Mouse (Mus musculus) 416B (cell line): ENCODE results near the gene Cuta.

Experiments
- DNase-seq: peaks from one replicate; pipeline ENCODE4 v3.0.0; 2011; ENCODE audit warnings: low read depth

Cuta gene

DNA sequence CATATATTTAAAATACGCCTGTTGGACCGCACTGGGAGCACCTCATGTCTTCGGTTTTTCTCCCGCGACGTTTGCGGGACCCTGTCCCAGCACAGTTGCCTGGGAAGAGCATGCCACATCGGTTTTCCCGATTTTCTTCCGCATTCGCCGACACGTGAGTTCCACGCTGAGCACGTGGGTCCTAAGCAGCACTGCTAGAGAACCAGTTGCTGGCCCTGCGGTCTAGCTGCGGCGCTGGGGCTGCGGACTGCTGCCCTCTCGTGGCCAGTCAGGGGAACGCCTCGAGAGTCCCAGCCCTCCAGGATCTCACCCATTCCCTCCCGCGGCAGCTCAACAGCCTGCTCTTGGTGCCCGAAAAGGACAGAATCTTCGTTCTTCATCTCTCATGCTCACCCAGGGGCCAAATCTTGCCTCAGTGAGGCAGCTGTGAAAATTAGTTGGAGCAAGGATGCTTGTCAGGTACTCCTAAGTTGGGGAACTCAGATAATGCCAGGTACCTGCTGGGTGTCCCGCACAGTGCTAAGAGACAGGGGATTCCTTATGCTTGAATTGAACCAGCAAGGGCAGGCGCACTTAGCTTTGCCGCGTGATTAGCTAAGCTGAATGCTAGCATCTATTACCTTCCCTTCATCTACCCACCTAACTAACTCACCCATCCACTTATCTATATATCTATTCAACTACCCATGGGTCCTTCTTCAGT, 53.2 kb downstream of the Cuta start:
- DNase-seq: peak; percentile 90

DNA sequence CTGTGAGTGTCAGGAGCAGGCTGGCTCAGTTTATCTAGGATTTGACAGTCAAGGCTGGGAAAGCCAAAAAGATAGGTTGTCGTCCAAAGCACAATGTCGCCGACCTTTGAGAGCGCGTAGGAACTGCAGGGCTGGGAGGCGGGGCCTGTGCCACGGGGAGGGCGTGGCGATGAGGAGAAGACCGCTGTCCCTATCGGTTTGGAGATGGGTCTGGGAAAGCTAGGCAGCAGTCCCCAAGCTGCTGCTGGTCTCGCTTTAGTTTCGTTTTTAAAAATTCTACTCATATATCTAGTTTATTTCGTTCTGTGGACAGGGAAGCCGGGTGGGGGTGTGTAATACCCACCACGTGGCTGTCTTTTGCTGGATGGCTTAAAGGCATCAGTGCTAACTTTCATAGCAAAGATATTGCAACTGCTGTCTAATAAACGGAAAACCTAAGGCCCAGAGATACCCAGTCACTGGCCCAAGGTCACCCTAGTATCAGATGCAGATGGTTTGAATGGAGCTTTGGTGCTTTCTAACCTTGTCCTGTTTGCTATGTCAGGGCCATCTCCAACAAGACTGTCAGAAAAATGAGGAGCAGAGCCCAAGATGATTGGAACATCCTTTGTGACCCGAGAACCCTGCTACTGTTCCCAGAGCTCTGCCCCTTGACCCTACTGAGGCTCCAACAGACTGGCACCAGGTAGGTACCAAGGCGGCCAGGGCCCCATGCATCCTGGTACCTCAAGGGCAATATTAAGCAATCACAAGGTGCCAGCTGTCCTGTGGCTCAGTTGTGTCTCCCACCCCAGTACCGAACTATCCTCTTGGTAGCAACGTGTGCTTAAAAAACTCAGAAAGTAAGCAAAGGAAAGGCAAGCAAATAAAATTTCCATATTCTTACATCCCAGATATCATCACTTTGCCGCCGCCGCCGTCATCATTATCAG, 54.1 kb downstream of the Cuta start:
- peak; percentile 89 for DNase-seq
